Mouse (Mus musculus) kidney, embryonic 14.5 days (tissue): ENCODE data around the gene Tmem56. TPM values are rescaled to one million over a fixed set of nuclear protein-coding genes. Genes with fewer than 3 reads are reported as not detected.

ENCODE experiments used
- ATAC-seq: fragments of 200-750 bp; cut with Nextera tagmentation; 2 replicates; pipeline ENCODE4 v1.8.0; 2017; ENCODE audit warnings: moderate number of reproducible peaks, mild to moderate bottlenecking, moderate TSS enrichment, moderate library complexity; ENCODE audit not compliant: low FRiP score, low TSS enrichment
- H3K27ac ChIP-seq: fragments of 300-500 bp; sonication (generic); 2 replicates; pipeline ENCODE4 v1.5.1; 2014; ENCODE audit warnings: low read depth, mild to moderate bottlenecking, low read length, moderate library complexity, mixed read lengths
- H3K27me3 ChIP-seq: fragments of 300-500 bp; sonication (generic); 2 replicates; pipeline ENCODE4 v1.6.1; 2014; ENCODE audit warnings: mild to moderate bottlenecking, low read length; ENCODE audit not compliant: control insufficient read depth, insufficient read depth
- H3K36me3 ChIP-seq: fragments of 300-500 bp; sonication (generic); 2 replicates; pipeline ENCODE4 v1.6.1; 2014; ENCODE audit warnings: low read length, mixed read lengths; ENCODE audit not compliant: control insufficient read depth, insufficient read depth
- H3K4me1 ChIP-seq: fragments of 300-500 bp; sonication (generic); 2 replicates; pipeline ENCODE4 v1.6.1; 2014; ENCODE audit warnings: low read length, mixed read lengths; ENCODE audit not compliant: control insufficient read depth, insufficient read depth
- H3K4me2 ChIP-seq: fragments of 300-500 bp; sonication (generic); replicated peaks from 2 replicates; pipeline ENCODE4 v1.6.1; 2014; ENCODE audit warnings: low read depth, mild to moderate bottlenecking, low read length
- H3K4me3 ChIP-seq: fragments of 300-500 bp; sonication (generic); 2 replicates; pipeline ENCODE4 v1.5.1; 2014; ENCODE audit warnings: mild to moderate bottlenecking, low read length
- H3K9ac ChIP-seq: fragments of 300-500 bp; sonication (generic); 2 replicates; pipeline ENCODE4 v1.6.1; 2014; ENCODE audit warnings: low read depth, mild to moderate bottlenecking, low read length, moderate library complexity
- H3K9me3 ChIP-seq: fragments of 300-500 bp; sonication (generic); 2 replicates; pipeline ENCODE4 v1.6.1; 2016; ENCODE audit warnings: low read length; ENCODE audit not compliant: control insufficient read depth
- WGBS: fragments of 180-500 bp; shearing (Covaris S2); extraction: QIAGEN DNeasy Blood & Tissue Kit; methylation state at CpG from one replicate; pipeline ENCODE4 v1.1.7; 2014; 5-methylcytosine and 5-hydroxymethylcytosine counted together
- polyA plus RNA-seq: library from polyadenylated mRNA; unstranded; fragments of >200 nt; fragmentation: Nextera tagmentation; extraction: Ambion mirVana; gene quantifications from 2 replicates; pipeline ENCODE4 v1.2.1, GENCODE M21; 2014

The Tmem56 gene
- 1.3 and 2.6 TPM in 2 replicates for polyA plus RNA-seq

DNA sequence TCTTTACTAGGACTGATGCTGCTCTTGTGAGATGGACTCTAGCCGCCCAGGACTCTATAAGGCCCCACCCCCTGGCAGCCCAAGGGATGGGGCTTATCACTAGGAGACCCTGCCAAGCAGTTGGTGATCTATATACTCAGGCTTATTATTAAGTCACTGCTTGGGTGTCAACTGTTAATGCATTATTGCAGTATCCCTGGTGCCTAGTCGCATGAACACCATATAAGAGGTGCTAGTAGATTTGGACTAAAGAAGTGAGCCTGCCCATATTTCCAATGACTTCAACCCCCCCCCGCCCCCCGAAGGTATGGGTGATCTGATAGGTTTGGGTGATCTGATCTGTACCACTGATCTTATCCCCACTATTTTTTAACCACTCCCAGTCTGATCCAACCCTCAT, at the start of gene Tmem56:
TSS of gene Tmem56 (minus strand) at position 101 of the 400 bp plus-strand sequence.
- ATAC-seq: no peak
- Histone ChIP-seq H3K4me2 (no peak within 1 kb of the TSS), H3K9ac (no peak within 1 kb of the TSS), H3K36me3 (no peaks in the 10 kb centered on the region), H3K4me1 (no peaks in the 10 kb centered on the region), H3K27ac (no peak within 1 kb of the TSS), H3K9me3 (no peaks in the 10 kb centered on the region), H3K4me3 (no peak within 1 kb of the TSS), H3K27me3 (no peaks in the 10 kb centered on the region)
- 95% methylated on average over 4 of the region's 4 CpGs for WGBS

DNA sequence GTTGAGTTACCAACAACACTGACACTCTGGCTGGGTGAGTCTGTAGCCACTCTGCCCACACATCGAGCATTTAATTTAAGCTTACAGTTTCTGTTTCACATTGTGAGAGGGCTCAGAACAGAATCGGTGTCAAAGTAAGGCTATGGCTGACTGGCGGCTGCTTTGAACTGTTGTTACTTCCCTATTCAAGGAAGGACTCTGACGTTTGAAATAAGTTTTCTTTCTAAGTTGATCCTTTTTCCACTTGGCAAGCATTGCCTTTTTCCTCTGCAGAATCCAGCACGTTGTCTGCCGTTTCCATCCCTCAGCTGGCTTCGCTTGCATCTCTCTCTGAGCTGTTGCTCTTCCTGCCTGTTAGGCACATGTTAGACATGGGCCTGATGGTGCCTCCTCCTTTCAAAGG, 47.3 kb upstream of the Tmem56 start:
- no peaks in the 10 kb centered on the region for H3K36me3 ChIP-seq

DNA sequence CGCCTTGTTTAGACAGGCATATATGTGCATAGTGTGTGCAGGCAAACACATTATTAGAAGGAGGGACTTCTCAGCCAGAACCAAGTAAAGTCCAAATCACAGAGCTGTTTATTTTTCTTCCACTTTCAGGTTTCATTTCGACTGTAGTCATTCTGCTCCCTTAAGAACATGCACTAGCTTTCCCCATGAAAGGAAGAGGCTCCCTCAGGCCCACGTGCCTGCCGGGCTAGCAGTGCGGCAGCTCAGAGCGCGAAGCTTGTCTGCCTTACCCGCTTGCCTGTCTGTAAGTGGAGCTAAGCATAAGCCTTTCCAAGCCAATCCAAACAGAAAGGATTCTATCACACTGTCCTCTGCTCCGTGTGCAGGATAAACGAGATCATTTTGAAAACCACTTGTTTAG, 46.7 kb upstream of the Tmem56 start:
- Histone ChIP-seq H3K9me3 (no peaks in the 10 kb centered on the region), H3K9ac (no peak overlapping the region), H3K36me3 (no peaks in the 10 kb centered on the region), H3K4me2 (no peak overlapping the region), H3K27me3 (no peaks in the 10 kb centered on the region), H3K4me1 (no peaks in the 10 kb centered on the region), H3K4me3 (no peak overlapping the region), H3K27ac (no peak overlapping the region)
- ATAC-seq: no peak
- WGBS: 71% methylated on average over 10 of the region's 10 CpGs

More for the DNA sequence above, 47.3 kb upstream of the Tmem56 start:
- Histone ChIP-seq H3K9ac (no peak overlapping the region), H3K27me3 (no peaks in the 10 kb centered on the region), H3K27ac (no peak overlapping the region), H3K4me2 (no peak overlapping the region), H3K4me3 (no peak overlapping the region), H3K9me3 (no peaks in the 10 kb centered on the region), H3K4me1 (no peaks in the 10 kb centered on the region)
- WGBS: 72% methylated on average over 7 of the region's 7 CpGs
- ATAC-seq: no peak

DNA sequence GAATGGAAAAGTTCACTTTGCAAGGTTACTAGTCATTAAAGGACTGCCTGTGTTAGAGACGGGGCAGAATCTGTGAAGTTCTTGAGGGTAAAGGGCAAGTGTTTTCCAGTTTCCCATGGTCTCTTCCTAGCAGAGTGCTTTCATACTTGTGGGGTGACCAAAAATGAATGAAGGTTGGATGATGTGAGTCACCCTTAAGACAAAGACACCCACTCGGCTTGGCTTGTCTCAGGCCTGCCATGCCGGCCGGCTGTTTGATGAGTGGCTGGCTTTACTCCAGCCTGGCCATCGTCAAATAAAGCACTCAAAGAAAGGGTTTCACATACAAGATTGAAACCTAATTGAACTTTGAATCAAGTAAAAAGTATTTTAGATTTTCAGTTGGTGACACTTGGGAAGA, 44.5 kb upstream of the Tmem56 start:
- Histone ChIP-seq H3K9ac (no peak overlapping the region), H3K9me3 (no peaks in the 10 kb centered on the region), H3K4me2 (no peak overlapping the region), H3K36me3 (no peaks in the 10 kb centered on the region), H3K27me3 (no peaks in the 10 kb centered on the region), H3K4me3 (no peak overlapping the region), H3K4me1 (no peaks in the 10 kb centered on the region), H3K27ac (no peak overlapping the region)
- 90% methylated on average over 5 of the region's 5 CpGs for WGBS
- ATAC-seq: no peak

DNA sequence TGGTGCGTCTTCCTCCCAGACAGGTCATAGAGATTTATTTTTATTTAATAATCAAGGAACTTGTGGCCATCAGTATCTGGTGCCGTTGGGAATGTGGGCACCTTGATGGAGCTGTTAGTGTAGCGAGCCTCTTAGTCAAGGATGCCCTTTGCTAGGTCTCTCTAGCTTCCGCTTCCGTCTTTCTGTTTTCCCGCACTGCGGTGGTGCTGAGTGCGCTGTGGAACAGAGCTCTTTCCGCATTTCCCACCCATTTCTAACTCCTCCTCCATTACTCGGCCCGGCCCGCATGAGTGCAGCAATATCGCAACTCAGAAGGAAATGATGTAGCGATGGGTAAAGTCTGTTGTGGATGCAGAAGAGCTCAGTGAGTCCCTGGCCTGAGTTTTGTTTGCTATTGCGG, 40.5 kb upstream of the Tmem56 start:
- 97% methylated on average over 15 of the region's 15 CpGs for WGBS
- H3K27ac ChIP-seq: no peak overlapping the region
- no peak for ATAC-seq
- no peaks in the 10 kb centered on the region for H3K27me3 ChIP-seq
- no peaks in the 10 kb centered on the region for H3K4me1 ChIP-seq
- no peaks in the 10 kb centered on the region for H3K36me3 ChIP-seq
- no peak overlapping the region for H3K4me3 ChIP-seq
- no peaks in the 10 kb centered on the region for H3K9me3 ChIP-seq
- no peak overlapping the region for H3K9ac ChIP-seq
- H3K4me2 ChIP-seq: no peak overlapping the region

- no peak overlapping the region for H3K4me2 ChIP-seq
- no peaks in the 10 kb centered on the region for H3K27me3 ChIP-seq
- H3K9ac ChIP-seq: no peak overlapping the region
- WGBS: 85% methylated on average over 1 of the region's 1 CpGs
- H3K27ac ChIP-seq: no peak overlapping the region
- H3K4me3 ChIP-seq: no peak overlapping the region
- no peak for ATAC-seq
- H3K9me3 ChIP-seq: no peaks in the 10 kb centered on the region
- no peaks in the 10 kb centered on the region for H3K36me3 ChIP-seq
- no peaks in the 10 kb centered on the region for H3K4me1 ChIP-seq
Measured at GRCm38 (mm10) chr3:121320896-121321295, 38.0 kb upstream of the Tmem56 start.

DNA sequence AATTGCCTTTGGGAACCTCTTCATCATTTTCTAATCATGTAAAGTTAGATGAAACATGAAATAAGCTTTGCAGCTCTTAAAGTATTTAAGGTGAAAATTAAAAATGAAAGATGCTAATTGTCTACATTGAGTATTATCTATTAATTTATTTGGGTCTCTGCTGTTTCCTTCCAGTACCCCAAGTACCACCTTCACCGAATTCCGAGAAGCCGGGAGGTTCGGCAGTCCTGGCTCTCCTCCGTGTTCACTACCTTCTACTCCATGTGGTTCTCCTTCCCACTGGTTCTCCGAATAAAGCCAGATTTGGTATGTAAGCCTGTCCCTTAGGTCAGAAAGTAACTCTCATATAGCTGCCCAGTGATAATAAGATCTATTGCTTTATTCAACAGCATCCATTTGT, 37.0 kb upstream of the Tmem56 start:
- WGBS: 90% methylated on average over 6 of the region's 6 CpGs
- H3K9me3 ChIP-seq: no peaks in the 10 kb centered on the region
- no peaks in the 10 kb centered on the region for H3K36me3 ChIP-seq
- no peaks in the 10 kb centered on the region for H3K27me3 ChIP-seq
- no peak overlapping the region for H3K9ac ChIP-seq
- H3K4me1 ChIP-seq: no peaks in the 10 kb centered on the region
- no peak for ATAC-seq
- no peak overlapping the region for H3K4me3 ChIP-seq
- no peak overlapping the region for H3K27ac ChIP-seq
- no peak overlapping the region for H3K4me2 ChIP-seq

- no peak overlapping the region for H3K4me3 ChIP-seq
- no peaks in the 10 kb centered on the region for H3K9me3 ChIP-seq
- H3K27me3 ChIP-seq: no peaks in the 10 kb centered on the region
- ATAC-seq: no peak
- WGBS: 95% methylated on average over 7 of the region's 7 CpGs
- H3K9ac ChIP-seq: no peak overlapping the region
- H3K4me2 ChIP-seq: no peak overlapping the region
- 0 out of 2 replicates have a peak, but pooled peaks cover 6% of the 10 kb centered on the region for H3K4me1 ChIP-seq
- no peak overlapping the region for H3K27ac ChIP-seq
- no peaks in the 10 kb centered on the region for H3K36me3 ChIP-seq
Measured at GRCm38 (mm10) chr3:121315498-121315897, 32.6 kb upstream of the Tmem56 start.

- H3K27me3 ChIP-seq: no peaks in the 10 kb centered on the region
- H3K4me1 ChIP-seq: 0 out of 2 replicates have a peak, but pooled peaks cover 6% of the 10 kb centered on the region
- no peaks in the 10 kb centered on the region for H3K9me3 ChIP-seq
- no peak overlapping the region for H3K9ac ChIP-seq
- whole genome bisulfite sequencing: 74% methylated on average over 6 of the region's 6 CpGs
- no peak overlapping the region for H3K4me3 ChIP-seq
- no peaks in the 10 kb centered on the region for H3K36me3 ChIP-seq
- no peak overlapping the region for H3K4me2 ChIP-seq
- no peak for ATAC-seq
- no peak overlapping the region for H3K27ac ChIP-seq
Measured at GRCm38 (mm10) chr3:121314149-121314548, 31.3 kb upstream of the Tmem56 start.
